Mouse (Mus musculus): Measurements from ENCODE around the gene Wdr60.

DNA sequence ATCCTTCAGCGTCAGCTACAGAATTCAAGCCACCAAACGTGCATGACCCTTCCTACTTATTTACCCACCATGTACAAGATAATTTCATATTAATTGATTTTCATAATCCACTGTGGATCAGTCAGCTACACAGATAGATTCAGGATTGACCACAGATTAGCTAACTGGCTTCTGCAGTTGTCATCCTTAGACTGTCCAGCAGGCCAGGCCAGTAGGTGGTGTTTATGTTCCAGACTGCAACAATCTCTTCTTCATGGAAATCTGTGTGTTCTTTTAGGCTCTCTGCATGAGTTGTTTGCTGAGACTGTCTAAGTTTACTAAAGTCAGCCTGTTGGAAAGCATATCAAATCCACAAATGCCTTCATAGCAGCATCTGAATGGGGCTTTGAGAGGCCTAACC is 103.1 kb downstream of the Wdr60 start:
- TF ChIP-seq POLR2A (IDR thresholded peaks at IDR 0.05; ENCODE audit: insufficient read length, low read depth) (no peak), CEBPB (IDR thresholded peaks at IDR 0.05; ENCODE audit: insufficient read depth, poor library complexity, severe bottlenecking) (no peak), MYOD1 (IDR thresholded peaks at IDR 0.05; ENCODE audit: control insufficient read depth in 1 of 3, insufficient read length in 2 of 3, low read depth in 2 of 3) (no peak), TCF12 (IDR thresholded peaks at IDR 0.05; ENCODE audit: insufficient read depth, poor library complexity, severe bottlenecking) (no peak), MAX (IDR thresholded peaks at IDR 0.05; ENCODE audit: low read depth) (no peak)
